Mouse (Mus musculus): ENCODE data around the gene Wdr75.

DNA sequence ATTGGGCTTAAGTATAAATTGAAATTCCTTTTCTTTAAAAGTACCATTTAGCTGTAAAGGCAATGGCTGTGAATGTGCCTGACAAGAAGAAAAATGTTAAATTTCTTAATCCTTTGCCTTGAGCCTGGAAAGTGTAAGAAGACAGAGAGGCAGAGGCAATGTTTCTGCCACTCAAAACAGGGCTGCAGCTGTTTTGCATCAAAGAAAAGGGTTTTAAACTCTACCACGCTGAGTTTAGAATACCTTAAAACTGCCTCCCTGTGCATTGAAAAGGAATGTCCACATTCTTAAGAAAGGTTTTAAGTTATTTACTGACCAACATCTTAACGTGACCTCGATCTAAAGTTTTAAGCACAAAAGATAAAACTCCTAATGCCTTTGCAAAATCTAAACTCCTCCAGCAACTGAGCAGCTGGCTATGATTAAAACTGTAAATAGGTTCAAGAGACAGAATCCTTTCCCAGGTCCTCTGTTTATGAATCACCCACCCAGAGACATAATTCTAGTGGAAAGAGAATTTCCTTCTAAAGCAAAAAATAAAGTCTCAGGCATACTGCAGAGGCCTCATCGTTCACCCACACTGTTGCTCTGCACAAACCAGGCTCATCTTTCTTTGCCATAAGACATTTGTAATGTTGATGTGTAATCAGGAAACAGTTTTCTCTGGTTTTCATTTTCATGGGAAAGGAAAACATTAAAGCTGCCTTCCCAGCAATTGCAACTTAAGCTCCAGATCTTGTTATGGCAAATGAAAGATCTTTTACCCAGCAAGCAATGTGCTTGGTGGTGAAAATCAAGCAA, 34.1 kb upstream of the Wdr75 start:
- no peak for TF ChIP-seq USF1 (IDR thresholded peaks at IDR 0.05; ENCODE audit: low read depth)
- TF ChIP-seq POLR2A (IDR thresholded peaks at IDR 0.05; ENCODE audit: insufficient read length, low read depth), result no peak
- TF ChIP-seq POLR2AphosphoS2 (IDR thresholded peaks at IDR 0.05; ENCODE audit: insufficient read length, low read depth), result no peak
- no peak for TF ChIP-seq CEBPB (IDR thresholded peaks at IDR 0.05; ENCODE audit: insufficient read depth, poor library complexity, severe bottlenecking)
- no peak for TF ChIP-seq TCF12 (IDR thresholded peaks at IDR 0.05; ENCODE audit: insufficient read depth, poor library complexity, severe bottlenecking)
- no peak for TF ChIP-seq MYOG (IDR thresholded peaks at IDR 0.05; ENCODE audit: control insufficient read depth in 1 of 3, insufficient read depth in 1 of 3, insufficient read length in 2 of 3, low read depth in 2 of 3)
- no peak for TF ChIP-seq MAX (IDR thresholded peaks at IDR 0.05; ENCODE audit: low read depth)
- TF ChIP-seq E2F4 (IDR thresholded peaks at IDR 0.05; ENCODE audit: insufficient read depth), result no peak
- no peak for TF ChIP-seq MYOD1 (IDR thresholded peaks at IDR 0.05; ENCODE audit: control insufficient read depth in 1 of 3, insufficient read length in 2 of 3, low read depth in 2 of 3)
- TF ChIP-seq REST (IDR thresholded peaks at IDR 0.05; ENCODE audit: insufficient read depth, insufficient read length), result no peak
- TF ChIP-seq SRF (IDR thresholded peaks at IDR 0.05; ENCODE audit: control insufficient read depth, insufficient read length, low read depth), result no peak
